Mouse (Mus musculus) fat pad, adult 2 months (tissue): ENCODE data around the gene Igfbp3.

Source experiments
- DNase-seq: peaks from one replicate; pipeline ENCODE4 v3.0.0-alpha.2; 2011; ENCODE audit warnings: low read depth, low spot score; ENCODE audit errors: extremely low read depth

Gene Igfbp3

DNA sequence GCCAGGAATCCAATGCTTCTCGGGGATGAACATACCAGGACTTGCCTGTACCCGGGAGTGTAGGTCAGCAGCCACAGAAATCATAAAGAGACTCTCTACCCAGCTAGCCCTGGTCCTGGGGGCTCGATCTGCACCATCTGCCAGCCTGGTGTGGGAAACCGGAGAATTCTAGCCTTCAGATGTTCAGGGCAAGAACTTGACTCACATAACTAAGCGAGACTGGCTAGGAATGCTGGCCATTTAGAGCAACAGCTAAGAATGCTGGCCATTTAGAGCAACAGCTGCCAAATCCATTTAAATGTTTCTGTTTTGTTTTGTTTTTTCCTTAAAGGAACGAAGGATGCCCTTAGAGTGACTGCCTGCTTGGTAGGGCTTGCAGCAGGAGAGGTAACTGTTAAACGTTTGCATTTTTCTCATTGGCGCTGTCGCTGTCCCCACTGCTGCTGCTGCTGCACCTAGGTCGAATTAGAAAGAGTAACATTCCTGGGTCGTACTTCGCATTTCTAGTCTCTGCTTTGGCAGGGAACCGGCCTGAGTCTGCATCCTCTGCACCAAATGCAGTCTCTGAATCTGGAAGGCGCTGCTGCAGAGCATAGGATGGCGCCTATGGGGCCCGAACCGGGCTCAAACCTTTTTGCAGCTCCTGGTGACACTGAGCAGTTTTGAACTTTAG, 1.5 kb downstream of the Igfbp3 start:
- no peak for DNase-seq

GRCm38 (mm10) chr11:7211211-7211610, 2.5 kb downstream of the Igfbp3 start:
- no peak for DNase-seq

DNA sequence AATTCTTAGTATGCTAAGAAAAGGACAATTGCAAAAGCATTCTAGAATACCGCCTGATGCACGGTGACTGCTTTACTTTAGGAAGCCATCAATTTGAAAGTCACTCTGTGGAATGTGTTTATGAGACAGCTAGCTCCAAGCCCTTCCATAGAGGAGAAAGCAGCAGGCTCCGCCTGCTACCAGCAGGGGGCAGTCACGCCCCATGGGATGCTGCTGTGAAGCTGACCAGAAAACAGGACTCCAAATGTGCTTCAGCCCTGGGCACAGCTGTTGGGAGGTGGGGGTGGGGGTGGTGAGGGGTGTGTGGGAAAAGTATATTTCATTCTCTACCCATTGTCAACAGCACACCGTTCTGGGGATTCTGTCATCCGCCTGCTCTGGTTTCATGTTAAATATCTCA, 3.4 kb downstream of the Igfbp3 start:
- DNase-seq = no peak

DNA sequence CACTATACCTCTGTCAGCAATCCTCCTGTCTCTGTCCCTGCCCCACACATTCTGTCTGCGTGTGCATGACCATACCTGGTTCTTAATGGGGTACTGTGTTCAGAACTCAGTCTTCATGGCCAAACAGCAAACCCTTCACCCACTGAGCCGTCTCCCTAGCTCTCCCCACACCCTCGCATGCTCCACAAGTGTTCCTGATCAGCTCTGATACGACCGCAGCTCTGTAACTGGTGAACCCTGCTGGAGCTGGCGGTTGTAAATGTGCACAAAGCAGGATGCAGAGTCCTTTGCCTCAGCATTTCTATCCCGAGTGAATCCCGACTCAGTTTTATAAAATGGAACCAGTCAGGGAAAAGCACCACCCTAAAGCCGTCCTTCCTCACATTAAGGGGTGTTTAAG, 9.9 kb downstream of the Igfbp3 start:
- DNase-seq = no peak

GRCm38 (mm10) chr11:7202206-7202605, 11.5 kb downstream of the Igfbp3 start:
- DNase-seq = no peak

DNA sequence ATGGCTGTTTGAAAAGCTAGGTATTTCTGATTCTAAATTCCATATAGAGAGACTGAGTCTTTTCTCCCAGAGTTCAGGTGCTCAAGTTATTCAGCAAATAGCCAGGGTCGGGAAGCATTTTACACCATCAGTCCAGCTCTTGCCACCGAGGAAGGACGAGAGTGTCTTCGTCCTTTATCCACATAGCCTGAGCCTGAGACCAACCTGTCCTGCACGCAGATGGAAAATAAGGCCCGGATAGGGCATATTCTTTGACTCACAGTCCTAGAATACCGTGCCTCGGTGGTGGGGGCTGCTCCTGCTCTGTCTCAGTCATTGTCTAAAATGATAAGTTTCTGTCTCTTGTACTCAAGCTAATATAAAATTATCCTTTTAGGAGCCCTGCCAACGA, 13.3 kb downstream of the Igfbp3 start:
- DNase-seq = no peak

DNA sequence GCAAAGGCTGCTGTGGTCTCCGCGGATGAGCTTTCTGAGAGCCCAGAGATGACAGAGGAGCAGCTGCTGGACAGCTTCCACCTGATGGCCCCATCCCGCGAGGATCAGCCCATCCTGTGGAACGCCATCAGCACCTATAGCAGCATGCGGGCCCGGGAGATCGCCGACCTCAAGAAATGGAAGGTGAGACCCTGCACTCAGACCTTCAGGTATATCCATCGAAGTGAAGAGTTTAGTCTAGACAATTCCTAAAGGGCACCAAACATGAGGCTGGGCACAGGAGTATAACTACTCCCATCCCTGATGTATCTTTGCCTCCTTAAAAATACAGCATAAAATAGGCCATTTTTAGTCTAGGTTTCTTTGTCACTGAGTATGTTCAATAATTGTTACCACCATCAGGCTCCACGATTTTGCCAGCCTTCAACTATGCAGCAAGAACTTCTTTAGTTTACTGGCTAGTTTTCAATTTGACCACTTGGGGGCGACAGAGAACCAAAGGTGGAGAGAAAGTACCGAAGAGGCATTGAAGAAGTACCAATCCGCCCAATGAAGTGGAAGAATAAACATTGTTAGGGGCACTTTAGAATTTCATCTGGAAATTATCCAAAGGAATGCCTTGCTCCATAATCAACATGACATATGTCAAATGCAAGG, 13.9 kb downstream of the Igfbp3 start:
- no peak for DNase-seq

DNA sequence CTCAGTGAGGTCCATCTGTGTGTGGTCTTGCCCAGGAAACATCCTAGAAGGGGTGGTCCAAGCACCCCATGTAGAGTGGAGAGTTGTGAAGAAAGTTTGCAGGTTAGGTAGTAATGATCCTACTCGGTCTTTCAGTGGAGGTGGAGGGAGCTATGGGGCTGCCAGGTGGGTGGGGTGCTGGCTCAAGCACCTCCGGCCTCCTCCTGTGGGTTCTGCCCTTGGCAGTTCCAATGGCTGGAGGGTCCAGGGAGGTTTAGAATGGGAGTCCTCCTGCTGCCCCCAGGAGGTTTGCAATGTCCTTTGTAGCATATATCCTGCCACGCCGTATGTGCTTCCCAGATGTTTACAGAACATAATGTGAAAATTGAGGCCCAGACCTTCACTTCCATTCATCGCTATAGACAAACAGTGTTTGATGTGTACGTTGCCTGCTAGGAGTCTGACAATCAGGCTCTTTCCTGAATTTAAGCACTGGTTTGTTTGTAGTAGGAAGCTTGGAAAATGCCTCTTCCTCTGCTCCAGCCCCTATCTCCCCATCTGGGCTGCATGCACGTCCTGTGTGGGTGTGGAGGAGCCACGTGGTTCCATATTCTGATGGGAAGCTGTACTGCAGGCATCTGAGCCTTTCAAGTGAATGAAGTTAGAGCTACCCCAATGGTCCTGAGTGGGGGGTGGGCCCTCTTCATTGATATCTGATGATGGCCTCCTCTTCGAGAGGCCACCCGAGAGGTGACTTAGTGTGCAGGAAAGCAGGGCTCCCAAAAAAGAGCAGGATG, 15.1 kb downstream of the Igfbp3 start:
- no peak for DNase-seq

GRCm38 (mm10) chr11:7198006-7198405, 15.7 kb downstream of the Igfbp3 start:
- no peak for DNase-seq

GRCm38 (mm10) chr11:7197491-7197941, 16.2 kb downstream of the Igfbp3 start, which contains the start of gene Igfbp1:
Gene Igfbp1, plus strand, starts transcription at chr11:7197782.
- no peak for DNase-seq

DNA sequence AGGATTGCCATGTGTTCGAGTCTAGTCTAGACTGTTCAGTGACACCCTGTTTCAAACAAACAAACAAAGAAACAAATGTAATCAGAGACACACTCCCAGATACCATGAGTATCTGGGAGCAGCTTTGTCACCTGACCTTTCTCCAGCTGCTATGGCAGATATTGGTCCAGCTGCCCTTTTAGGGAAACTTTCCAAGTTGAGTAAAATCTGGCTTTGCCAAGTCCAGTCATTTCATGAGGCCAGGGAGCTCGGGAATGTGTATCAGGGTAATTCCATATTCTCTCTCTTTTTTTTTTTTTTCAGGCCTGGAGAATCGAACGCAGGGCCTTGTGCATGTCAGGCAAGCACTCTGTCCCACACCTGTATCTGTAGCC, 18.4 kb downstream of the Igfbp3 start:
- DNase-seq = no peak

GRCm38 (mm10) chr11:7194432-7195311, 19.1 kb downstream of the Igfbp3 start:
- no peak for DNase-seq

- no peak for DNase-seq
Measured at GRCm38 (mm10) chr11:7193134-7193533, 20.6 kb downstream of the Igfbp3 start.

- no peak for DNase-seq
Measured at GRCm38 (mm10) chr11:7192710-7193109, 21.0 kb downstream of the Igfbp3 start.

DNA sequence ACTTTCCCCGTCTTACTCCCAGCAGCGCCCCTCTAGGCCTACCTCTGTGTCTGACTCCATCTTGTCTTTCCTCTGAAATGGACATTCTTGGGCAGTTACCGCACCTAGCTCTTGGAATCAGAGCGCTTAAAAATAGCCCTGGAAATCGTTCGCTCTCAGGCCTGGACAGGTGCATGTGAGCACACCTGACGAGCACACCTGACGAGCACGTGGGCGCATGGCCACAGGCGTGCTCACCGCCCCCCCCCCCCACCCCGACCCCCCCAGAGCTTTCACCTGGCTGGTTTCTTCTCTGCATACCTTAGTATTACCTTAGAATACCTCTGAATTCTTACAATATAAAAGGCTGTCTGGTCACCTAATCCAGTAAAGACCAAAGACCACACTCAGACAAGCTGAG, 25.3 kb downstream of the Igfbp3 start, which contains the start of gene Gm11985:
TSS of gene Gm11985 (minus strand) at position 101 of the 400 bp plus-strand sequence.
- DNase-seq = no peak

DNA sequence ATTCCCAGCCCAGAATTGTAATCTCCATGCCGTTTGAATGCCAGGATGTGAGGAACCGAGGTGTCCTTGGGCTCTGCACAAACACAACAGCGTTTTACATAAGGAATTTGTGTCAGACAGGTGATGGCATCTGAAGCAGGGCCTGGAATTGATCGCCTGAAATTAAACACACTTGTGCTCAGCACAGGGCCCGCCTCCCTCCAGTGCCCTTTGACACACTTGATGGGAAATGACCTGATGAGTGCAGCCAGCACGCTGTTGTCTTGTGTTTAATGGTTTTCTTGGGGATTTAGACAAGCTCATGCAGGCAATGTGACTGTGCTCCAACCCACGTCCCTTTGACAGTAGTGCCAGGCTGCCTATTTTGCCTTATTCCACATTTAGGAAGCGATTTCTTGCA, 26.3 kb downstream of the Igfbp3 start:
- DNase-seq = no peak

GRCm38 (mm10) chr11:7184420-7184819, 29.3 kb downstream of the Igfbp3 start:
- no peak for DNase-seq

GRCm38 (mm10) chr11:7182409-7183042, 31.2 kb downstream of the Igfbp3 start:
- no peak for DNase-seq

GRCm38 (mm10) chr11:7179276-7179675, 34.4 kb downstream of the Igfbp3 start:
- DNase-seq = no peak

DNA sequence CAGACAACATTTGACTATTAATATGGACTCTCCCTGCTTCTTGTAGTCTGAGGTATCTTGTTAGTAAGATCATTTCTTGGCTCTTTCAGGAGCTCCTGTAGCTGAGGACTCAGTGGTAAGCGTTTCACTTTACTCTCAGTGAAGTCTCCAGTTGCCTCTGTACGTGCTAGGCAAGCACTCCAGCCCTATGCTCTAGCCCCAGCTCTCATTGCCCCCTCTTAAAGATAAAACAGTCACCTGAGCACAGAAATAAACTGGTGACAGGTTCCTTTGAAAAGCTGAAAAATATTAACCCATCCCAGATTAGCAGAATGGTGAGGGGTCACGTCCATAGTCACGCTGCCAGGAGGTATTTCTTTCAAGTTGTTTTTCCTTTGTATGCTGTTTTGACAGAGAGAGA, 35.0 kb downstream of the Igfbp3 start:
- no peak for DNase-seq
